Mouse (Mus musculus) adrenal gland, adult 18-20 months (tissue): ENCODE measurements around the gene Os9. TPM values are rescaled to one million over a fixed set of nuclear protein-coding genes. Genes with fewer than 3 reads are reported as not detected.
"Not testable (repeated sequence)": the region's sequence is repeated elsewhere in the genome, so short reads cannot be mapped to it uniquely, and the experiment has no call there.

Source experiments
- DNase-seq, 2 experiments: peaks; one replicate each; pipeline ENCODE4 v3.0.0; 2021 to 2022; ENCODE audit warnings: low spot score in 2 of 2
- long read RNA-seq, 2 experiments: library from polyadenylated mRNA; stranded (forward); transcript quantifications; one replicate each; pipeline ENCODE4 v2.0.0; 2021
- total RNA-seq, 2 experiments: library from RNA; stranded (reverse); gene quantifications; 1 replicate in 1 of 2; 2 replicates in 1 of 2; pipeline ENCODE4 v1.2.3; 2021

Gene Os9
- total RNA-seq = 100 to 1,000 TPM; 114 to 147 TPM
- long read RNA-seq, experiment 1, transcript Os9-201 (14 exons, 2,458 nt) = major isoform, 73 of 147 reads
- long read RNA-seq, experiment 1, transcript Os9-202 (15 exons, 2,627 nt) = minor isoform, 65 of 147 reads
- long read RNA-seq, experiment 1, partial matches to known transcripts = 5 of 147 reads
- long read RNA-seq, experiment 1, other reads (novel, unspliced or antisense) = 4 of 147 reads
- long read RNA-seq, experiment 2, transcript Os9-201 (14 exons, 2,458 nt) = major isoform, 195 of 421 reads
- long read RNA-seq, experiment 2, transcript Os9-202 (15 exons, 2,627 nt) = minor isoform, 156 of 421 reads
- long read RNA-seq, experiment 2, partial matches to known transcripts = 48 of 421 reads
- long read RNA-seq, experiment 2, other reads (novel, unspliced or antisense) = 22 of 421 reads

GRCm38 (mm10) chr10:127121066-127121477 lies at the start of gene Os9:
Gene Os9, minus strand, starts transcription at chr10:127121131.
- peak; percentile 91 for DNase-seq

DNA sequence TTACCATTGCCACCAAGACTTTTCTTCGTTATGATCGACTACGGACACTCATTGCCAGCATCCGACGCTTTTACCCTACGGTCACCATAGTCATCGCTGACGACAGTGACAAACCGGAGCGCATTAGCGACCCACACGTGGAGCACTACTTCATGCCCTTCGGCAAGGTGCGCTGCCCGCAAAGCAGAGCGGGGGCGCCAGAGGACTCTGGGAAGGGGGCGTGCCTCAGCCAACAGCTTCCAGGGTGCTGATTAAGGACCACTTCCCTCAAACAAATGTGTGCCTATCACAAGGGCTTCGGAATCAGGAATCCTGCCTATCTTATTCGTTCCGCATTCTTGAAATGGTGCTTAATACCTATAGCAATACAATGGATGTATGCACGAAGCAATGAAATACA lies 49.1 kb upstream of the Os9 start:
- DNase-seq = no peak

DNA sequence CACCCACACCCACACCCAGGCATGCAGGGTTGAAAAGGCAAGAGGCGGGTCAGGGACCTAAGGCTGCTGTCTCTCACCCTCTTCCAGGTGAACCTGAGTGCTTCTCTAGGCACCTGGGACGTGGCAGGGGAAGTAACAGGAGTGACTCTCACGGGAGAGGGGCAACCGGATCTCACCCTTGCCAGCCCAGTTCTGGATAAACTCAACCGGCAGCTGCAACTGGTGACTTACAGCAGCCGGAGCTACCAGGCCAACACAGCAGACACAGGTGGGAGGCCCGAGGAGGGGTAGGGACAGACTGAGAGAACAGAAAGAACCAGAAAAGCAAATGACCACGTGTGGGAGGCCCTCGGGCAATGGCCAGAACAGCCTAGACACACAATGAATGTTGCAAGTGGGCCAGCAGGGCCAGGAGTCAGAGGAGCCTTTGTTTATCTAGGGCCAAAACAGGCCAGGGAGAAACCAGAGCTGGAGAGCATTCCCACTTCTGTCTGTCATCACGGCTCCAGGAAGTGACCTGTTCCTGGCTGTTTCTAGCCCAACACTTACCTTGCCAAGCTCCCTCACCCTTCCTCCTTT lies 46.8 kb upstream of the Os9 start:
- DNase-seq = no peak

DNA sequence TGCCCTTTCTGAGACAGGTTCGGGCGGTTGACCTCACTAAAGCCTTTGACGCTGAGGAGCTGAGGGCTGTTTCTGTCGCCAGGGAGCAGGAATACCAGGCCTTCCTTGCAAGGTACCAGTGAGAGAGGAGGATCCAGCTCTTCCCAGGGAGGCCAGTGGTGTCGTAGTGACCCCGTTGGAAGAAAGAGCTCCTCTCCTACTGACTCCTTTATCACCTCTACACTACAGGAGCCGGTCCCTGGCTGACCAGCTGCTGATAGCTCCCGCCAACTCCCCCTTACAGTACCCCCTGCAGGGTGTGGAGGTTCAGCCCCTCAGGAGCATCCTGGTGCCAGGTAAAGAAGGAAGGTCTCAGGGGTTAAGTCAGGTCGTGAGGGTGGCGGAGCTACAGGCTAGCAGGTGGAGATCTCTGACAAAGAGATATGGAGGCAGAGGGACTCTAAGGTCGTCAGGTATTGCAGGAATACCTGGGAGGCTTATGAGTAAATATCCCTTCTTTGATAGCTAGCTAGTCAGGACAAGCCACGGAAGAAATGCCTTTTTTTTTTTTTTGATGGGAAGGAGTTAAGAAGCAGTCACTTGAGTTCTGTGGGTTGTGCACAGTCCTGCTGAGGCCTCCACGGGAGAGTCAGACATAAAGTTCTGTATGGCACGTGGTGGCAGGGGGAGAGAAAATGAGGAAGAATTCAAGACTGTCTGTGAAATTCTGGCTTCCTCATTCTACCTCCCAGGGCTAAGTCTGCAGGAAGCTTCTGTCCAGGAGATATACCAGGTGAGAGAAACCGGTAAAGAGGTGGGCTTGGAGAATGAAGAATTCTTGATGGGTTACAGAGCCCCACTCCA lies 46.1 kb upstream of the Os9 start:
- no peak for DNase-seq

- no peak for DNase-seq
These were observed 45.4 kb upstream of the Os9 start for GRCm38 (mm10) chr10:127166404-127166715.

DNA sequence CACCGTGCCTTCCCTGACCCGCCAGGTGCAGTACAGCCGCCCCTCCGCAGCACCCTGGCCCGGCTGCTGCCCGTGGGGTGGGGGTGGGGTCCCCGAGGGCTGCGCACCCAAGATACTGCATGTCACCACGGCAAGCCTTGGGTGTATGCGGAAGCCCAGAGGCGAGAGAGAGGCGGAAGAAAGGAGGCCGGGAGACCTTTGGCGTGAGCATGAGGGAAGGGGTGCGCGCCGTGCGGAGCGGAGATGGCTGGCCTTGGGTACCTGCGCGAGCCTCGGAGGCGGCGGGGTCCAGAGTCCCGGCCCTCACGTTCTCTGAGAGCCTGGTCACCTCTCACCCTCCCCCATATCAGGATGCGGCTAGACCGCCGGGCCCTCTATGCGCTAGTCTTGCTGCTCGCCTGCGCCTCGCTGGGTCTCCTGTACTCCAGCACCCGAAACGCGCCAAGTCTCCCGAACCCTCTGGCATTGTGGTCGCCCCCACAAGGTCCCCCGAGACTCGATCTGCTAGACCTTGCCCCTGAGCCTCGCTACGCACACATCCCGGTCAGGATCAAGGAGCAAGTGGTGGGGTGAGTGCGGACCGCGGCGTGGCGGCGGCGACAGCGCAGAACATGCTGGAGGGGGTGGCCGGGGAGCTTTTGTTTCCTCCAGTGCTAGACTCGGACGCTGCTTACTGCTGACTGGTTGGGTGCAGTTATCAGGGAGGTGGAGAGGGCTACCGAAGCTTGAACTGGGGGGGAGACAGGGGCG lies 44.9 kb upstream of the Os9 start:
- DNase-seq = peak; percentile 35 to 46

DNA sequence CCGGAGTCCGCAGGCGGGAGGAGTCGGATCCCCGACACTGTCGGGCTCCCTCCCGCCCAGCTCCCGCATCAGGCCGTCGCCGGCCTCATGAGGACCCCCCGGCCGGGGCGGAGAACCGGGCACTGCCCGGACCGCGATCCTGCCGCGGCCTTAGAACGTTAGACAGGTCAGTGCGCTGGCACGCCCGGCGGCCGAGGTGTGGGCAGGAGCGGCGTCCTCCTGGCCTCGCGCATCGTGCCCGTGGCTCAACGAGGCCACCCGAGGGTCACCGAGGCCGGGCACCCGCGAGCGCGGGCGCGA lies 44.4 kb upstream of the Os9 start:
- DNase-seq = peak in 1 of 2 experiments; percentile 40

DNA sequence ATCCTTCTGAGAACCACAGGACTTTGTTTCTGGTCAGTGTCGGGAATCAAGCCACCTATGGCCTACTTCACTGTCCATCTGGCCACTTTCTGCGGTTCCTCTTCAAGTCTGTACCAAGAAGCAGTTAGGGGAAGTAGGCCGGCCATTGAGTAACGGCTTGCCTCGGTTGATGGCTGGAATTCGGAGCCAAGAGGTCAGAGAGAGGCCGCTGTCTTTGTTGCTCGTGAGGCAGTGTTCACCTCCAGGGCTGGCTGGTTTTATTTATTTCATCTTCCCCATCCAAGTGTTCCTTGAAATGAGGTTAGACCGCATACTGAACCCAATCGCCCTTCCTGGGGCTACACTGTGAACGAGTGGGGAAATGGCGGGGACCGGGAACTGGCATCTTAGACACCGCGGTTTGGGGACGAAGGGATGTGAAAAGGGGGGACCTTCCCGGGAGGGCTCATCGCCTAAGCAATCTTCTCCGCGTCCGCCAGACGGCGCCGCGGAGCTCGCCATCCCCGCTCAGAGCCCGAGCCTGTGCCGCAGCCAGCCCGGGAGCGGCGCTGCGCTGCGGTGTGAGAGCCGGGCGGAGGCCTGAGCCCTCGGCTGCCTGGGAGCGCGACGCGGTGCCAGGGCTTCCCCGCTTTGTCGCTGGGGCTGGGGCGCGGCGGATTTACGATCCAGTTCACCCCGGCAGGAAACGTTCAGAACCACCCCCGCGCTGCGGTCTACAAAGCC lies 43.9 kb upstream of the Os9 start, which contains the start of gene B4galnt1:
TSS of gene B4galnt1 (plus strand) at position 595 of the 723 bp plus-strand sequence.
- DNase-seq = peak; percentile 70 to 79

DNA sequence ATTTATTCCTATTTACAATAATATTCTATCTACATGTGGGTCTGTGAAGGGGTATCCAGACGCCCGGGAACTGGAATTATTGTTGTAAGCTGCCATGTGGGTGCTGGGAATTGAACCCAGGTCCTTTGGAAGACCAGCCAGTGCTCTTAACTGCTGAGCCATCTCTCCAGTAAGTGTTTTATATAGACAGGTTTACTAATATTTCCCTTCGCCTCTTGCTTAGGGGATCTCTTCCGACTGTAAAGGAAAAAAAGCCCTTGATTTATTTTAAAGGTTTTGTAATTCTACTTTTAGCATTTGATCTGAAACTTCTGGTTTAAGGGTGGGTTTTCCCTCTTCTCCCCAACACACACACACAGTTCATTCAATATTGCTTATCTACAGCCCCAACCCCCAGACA lies 43.3 kb upstream of the Os9 start:
- DNase-seq = no peak

DNA sequence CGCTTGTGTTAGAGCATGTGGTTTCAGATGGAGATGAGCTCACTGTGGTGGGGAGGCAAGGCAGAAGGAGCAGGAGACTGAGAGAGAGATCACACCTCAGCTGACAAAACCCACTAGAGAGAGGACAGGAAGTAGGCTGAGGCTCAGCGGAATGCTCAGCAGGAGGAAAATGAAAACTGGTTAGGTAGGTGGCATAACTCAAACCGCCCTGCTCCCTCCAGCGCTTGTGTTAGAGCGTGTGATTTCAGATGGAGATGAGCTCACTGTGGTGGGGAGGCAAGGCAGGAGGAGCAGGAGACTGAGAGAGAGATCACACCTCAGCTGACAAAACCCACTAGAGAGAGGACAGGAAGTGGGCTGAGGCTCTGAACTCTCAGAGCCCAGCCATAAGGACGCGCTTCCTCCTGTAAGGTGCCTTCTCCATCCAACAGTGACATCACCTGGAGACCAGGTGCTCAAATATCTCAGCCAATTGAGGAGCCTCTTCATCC lies 41.9 kb upstream of the Os9 start:
- DNase-seq = not testable (repeated sequence)

GRCm38 (mm10) chr10:127160728-127161127 lies 39.8 kb upstream of the Os9 start:
- DNase-seq = no peak

- no peak for DNase-seq
These were observed 39.1 kb upstream of the Os9 start for GRCm38 (mm10) chr10:127160081-127160480.

DNA sequence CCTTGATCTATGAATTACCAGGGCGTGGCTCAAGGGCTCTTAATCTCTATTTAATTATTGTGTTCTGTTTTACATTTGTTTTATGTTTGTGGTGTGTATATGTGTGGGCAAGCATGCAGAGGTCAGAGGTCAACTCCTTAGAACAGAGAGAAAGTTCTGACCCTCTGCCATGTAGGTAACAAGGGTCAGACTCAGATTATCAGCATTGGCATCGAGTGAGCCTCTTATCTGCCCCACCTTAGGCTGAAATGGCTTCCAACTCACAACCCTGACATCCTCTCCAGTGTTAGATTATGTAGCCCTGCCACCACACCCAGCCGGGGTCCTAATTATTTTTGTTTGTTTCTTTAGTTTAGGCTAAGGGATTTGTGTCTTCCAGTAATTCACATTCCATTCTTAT lies 37.5 kb upstream of the Os9 start:
- no peak for DNase-seq

GRCm38 (mm10) chr10:127156511-127156910 lies 35.6 kb upstream of the Os9 start:
- DNase-seq = no peak

- DNase-seq = no peak
These were observed 35.2 kb upstream of the Os9 start for GRCm38 (mm10) chr10:127156089-127156488.

DNA sequence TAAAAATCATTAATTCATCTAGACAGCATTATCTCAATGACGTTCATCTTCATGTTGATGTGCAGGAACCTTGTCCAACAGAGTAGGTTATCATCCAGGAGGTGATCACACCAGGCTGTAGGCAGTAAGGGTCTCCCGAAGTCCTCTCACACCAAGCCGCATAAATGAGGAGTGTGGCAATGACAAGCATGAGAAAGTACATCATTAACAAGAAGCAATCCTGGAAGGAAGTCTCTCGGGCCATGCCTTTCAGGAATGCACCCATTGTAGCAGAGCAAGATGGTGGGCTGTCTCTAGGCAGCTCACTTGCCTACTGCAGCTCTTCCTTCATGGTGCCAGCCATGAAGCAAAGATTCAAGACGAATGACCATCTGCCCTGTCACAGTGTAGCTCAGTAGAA lies 33.7 kb upstream of the Os9 start:
- DNase-seq = no peak

DNA sequence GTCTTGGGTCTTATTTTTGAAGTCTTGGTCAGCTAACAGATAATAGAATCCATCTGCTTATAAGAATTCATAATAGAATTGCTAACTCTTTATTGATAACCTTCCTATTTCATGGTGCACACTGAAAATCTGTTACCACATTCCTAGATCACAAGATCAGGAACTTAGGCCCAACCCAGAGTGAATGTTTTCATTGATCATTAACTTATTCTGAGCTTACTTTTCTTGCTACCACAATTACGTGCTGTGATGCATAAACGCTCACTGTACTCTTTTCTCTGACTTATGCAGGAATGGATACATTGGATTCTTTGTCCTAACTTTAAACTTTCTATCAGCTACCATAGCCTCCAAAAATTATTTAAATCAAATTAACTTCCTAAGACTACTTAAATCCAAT lies 33.3 kb upstream of the Os9 start:
- no peak for DNase-seq

GRCm38 (mm10) chr10:127153323-127153722 lies 32.4 kb upstream of the Os9 start:
- no peak for DNase-seq

- not testable (repeated sequence) for DNase-seq
These were observed 31.6 kb upstream of the Os9 start for GRCm38 (mm10) chr10:127152556-127152955.

DNA sequence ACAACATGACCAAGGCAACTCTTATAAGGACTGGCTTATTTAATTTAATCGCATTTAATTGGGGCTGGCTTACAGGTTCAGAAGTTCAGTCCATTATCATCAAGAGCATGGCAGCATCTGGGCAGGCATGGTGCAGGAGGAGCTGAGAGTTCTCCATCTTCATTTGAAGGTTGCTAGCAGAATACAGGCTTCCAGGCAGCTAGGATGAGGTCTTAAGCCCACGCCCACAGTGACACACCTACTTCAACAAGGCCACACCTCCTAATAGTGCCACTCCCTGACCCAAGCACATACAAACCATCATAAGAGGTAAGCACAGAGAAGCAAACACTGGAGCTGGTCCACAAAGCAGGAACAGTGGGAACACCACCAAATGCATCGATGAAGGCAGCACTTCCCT lies 30.3 kb upstream of the Os9 start:
- DNase-seq = not testable (repeated sequence)

DNA sequence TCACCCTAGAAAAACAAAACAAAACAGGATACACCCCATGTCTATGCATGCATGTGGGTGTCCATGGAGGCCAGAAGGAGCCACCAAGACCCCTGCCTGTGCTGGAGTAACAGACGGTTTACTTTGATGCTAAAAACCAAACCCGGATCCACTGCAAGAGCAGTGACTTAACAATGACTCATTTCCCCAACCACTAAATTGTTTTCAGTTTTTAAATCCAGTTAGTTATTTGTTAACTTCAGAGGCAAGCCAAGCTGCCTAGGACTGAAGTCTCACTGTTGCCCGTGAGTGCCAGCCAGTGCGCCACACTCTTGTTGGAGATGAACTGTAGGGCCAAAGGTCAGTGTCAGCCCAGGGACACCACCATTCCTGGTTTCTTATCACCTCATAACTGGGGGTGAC lies 29.5 kb upstream of the Os9 start:
- no peak for DNase-seq
